Mouse (Mus musculus): ENCODE data around the gene Tprg.

Tprg gene

DNA sequence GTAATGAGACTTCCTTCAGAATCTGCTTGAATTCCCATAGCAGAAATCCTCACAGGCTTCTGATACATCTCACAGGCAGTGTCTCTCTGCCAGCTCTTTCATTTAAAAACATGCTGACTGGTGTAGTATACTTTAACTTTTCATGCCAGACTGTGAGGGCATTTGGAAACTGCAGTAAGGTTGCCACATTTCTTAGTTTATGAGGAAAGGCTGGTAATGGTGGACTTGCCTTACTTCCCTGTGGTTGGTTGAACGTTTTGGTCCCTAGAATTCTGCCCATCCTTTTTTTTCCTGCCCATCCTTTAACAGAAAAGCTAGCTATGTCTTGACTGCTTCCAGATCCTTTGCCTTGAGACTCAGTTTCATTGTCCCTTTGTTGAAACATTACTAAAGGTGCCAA, 138.8 kb downstream of the Tprg start:
- no peak for DNase-seq (ENCODE audit: low read depth, low spot score)

DNA sequence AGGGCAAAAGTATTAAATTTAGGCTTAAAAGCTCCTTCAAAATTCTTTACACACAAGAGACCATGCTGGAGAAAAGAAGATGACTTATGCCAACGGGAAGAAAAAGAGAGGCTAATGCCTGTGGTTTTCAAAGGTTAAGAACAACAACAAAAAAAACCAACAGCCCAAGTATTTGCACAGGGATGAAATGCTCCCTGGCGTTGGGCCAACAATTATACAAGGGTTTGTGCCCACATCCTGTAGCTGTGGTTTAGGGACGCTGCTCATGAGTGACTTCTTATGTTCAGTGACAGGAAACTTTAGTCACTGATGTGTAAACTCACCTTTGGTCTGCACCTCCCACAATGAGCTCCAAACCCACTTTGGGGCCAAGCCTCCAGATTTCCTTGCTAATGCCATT, 139.6 kb downstream of the Tprg start:
- DNase-seq (ENCODE audit: low read depth, low spot score), result peak; percentile 90

DNA sequence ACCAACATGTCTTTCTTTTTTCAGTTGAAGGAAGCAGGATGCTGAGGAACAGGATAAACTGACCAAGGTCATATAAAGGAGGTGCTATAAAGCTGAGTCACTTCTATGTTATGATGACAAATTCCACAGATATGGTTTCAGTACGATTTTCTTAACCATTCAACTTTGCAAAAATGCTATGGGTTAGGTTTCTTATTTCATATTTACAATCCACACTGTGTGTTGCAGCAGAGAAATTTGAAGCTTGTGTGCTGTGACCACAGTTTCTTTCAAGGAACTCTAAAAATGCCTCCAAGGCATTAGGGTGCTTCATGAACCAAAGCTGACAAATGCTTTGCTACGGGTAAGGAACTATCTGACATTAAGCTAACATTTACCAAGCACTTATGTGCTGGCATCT, 153.4 kb downstream of the Tprg start:
- no peak for DNase-seq (ENCODE audit: low read depth, low spot score)

DNA sequence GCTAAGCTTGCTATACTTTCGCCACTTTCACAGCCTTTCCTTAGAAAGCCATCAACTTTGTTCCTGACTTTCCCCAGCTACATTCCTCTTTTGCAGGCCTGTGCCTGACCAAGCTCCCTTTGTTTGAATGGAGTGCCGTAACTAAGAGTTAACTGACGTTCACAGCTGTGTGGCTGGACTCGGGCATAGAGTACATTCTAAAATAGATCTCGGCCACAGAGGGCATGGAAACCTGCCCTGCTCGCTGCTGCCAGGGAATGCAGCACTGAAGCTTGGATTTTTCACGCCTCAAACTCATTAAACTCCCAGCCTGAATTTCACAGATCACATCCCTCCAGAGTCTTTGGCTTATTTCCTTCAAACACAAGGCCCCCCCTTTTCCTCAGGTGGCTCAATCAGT, 159.0 kb downstream of the Tprg start:
- no peak for DNase-seq (ENCODE audit: low read depth, low spot score)

DNA sequence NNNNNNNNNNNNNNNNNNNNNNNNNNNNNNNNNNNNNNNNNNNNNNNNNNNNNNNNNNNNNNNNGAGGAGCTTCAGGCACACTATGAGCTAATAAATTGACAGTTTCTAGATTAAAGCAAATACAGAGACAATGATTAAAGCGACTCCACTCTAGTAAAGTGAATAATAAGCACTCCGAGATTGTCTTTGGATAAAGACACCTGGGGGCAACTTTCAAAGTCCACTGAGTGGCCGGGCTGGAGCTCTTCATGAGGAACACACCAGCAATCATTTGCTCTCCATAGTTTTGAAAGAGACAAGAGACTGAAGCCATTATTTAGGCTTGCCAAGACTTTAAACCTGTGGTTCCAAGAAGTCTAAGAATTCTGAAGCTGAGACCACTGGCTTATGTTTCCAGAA, 164.9 kb downstream of the Tprg start:
- no peak for DNase-seq (ENCODE audit: low read depth, low spot score)

DNA sequence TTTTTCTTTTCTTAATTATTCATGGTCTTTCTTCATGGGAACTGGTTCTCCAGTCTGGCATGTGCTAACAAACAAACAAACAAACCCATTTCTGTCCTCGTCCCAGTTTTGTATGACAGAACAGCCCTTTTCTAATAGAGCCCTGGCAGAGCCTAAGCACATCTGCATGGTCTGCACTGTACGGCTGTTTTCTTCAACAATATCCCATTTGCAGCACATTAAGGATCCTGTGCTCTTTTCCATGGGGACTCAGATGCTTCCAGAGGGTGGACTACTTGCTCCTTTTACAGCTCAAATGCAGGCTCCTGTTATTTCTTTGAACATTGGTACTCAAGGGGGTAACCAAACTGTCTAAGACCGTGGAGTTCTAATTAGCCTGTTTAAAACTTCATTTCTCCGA, 178.1 kb downstream of the Tprg start:
- no peak for DNase-seq (ENCODE audit: low read depth, low spot score)

DNA sequence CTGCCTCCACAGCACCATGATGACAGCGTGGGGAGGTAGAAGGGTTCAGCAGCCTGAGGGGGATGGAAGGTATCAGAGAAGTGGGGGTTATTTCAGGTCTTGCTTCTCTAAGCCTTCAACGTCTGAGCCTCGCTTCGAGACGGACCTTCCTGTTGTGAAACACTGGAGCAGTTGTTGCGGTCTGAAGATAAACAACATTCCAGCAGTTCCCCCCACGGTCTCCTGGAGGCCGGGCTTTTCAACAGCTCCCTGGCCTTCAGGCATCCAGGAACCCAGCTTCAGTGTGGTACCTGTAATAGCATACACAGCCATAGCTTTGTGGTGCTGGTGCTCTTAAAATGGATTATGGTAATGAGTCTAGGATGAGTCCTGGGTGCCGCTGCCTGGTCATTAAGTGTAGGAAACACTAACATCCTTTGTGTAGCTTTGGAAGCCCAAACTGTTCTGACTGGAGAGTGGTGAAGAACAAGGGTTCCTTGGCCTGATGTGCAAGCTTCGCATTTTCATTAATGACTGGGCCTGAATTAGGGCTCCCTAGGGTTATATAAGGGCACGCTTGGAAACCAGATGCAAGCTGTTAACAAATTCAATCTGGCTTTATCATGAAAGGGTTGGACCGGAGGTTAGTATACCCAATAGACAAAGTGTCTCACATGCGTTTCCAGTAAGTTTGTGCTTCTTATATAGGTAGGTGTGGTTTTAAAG, 179.0 kb downstream of the Tprg start:
- DNase-seq (ENCODE audit: low read depth, low spot score), result no peak

DNA sequence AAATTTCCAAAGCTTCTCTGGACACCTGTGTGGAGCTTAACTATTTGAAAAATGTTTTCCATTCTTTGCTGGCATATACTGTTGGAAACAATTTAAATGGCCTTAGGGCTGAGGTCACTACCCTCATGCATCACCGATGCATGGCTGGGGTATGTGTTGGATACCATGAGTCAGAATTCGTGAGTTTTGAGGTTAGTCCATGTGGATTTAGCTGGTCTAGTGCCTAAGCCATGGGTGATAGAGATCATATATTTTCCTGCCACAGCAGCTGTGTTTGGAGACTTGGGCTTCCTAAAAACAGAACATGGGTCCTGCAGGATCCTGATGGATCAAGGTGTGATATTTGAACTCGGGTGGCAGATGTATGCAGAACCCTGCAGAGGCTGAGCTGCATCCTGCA, 181.4 kb downstream of the Tprg start:
- no peak for DNase-seq (ENCODE audit: low read depth, low spot score)

DNA sequence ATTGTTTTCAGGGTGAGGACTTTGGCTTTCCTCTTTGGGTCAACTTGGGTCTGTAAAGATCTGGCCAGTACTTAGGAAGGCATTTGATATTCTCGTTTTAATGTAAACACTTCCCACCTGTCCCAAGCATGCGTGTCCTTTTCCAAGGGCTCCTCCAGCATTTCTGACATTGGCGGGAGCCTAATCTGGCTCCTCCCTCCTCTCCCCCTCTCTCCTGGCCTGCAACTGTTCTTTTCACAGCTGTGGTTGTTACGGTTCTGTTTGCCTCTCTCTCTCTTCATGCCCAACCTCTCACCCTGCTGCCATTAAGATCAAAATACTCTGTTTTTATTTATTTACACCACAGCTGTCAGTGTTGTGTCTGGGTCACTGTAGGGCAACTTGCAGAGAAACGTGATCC, 182.0 kb downstream of the Tprg start:
- no peak for DNase-seq (ENCODE audit: low read depth, low spot score)
